Mouse (Mus musculus): Measurements from ENCODE around the gene Sptlc2. TPM values are rescaled to one million over a fixed set of nuclear protein-coding genes. Genes with fewer than 3 reads are reported as not detected.
"Not testable (repeated sequence)": the region's sequence is repeated elsewhere in the genome, so short reads cannot be mapped to it uniquely, and the experiment has no call there.

Sptlc2 gene
- polyA plus RNA-seq, 1 experiment, result 31.0 TPM

- DNase-seq (ENCODE audit: low read depth), result no peak
- TF ChIP-seq POLR2A (IDR thresholded peaks at IDR 0.05; ENCODE audit: borderline replicate concordance, extremely low read depth, insufficient read depth, insufficient read length, poor library complexity, severe bottlenecking) (no peak), CTCF (IDR thresholded peaks at IDR 0.05; ENCODE audit: borderline replicate concordance, extremely low read depth, insufficient read depth, insufficient read length) (no peak)
These were observed 94.2 kb downstream of the Sptlc2 start for GRCm38 (mm10) chr12:87293934-87294333.

- TF ChIP-seq POLR2A (IDR thresholded peaks at IDR 0.05; ENCODE audit: borderline replicate concordance, extremely low read depth, insufficient read depth, insufficient read length, poor library complexity, severe bottlenecking) (no peak), CTCF (IDR thresholded peaks at IDR 0.05; ENCODE audit: borderline replicate concordance, extremely low read depth, insufficient read depth, insufficient read length) (no peak)
- no peak for DNase-seq (ENCODE audit: low read depth)
These were observed 99.1 kb downstream of the Sptlc2 start for GRCm38 (mm10) chr12:87289100-87289499.

- no peak for DNase-seq (ENCODE audit: low read depth)
- TF ChIP-seq POLR2A (IDR thresholded peaks at IDR 0.05; ENCODE audit: borderline replicate concordance, extremely low read depth, insufficient read depth, insufficient read length, poor library complexity, severe bottlenecking), result no peak
- no peak for TF ChIP-seq CTCF (IDR thresholded peaks at IDR 0.05; ENCODE audit: borderline replicate concordance, extremely low read depth, insufficient read depth, insufficient read length)
These were observed 103.4 kb downstream of the Sptlc2 start for GRCm38 (mm10) chr12:87284726-87285125.

- TF ChIP-seq POLR2A (IDR thresholded peaks at IDR 0.05; ENCODE audit: borderline replicate concordance, extremely low read depth, insufficient read depth, insufficient read length, poor library complexity, severe bottlenecking), result no peak
- no peak for TF ChIP-seq CTCF (IDR thresholded peaks at IDR 0.05; ENCODE audit: borderline replicate concordance, extremely low read depth, insufficient read depth, insufficient read length)
- no peak for DNase-seq (ENCODE audit: low read depth)
These were observed 103.9 kb downstream of the Sptlc2 start for GRCm38 (mm10) chr12:87284268-87284667.

GRCm38 (mm10) chr12:87283706-87284105 lies 104.4 kb downstream of the Sptlc2 start:
- DNase-seq (ENCODE audit: low read depth), result no peak
- TF ChIP-seq POLR2A (IDR thresholded peaks at IDR 0.05; ENCODE audit: borderline replicate concordance, extremely low read depth, insufficient read depth, insufficient read length, poor library complexity, severe bottlenecking), result no peak
- TF ChIP-seq CTCF (IDR thresholded peaks at IDR 0.05; ENCODE audit: borderline replicate concordance, extremely low read depth, insufficient read depth, insufficient read length), result no peak

- TF ChIP-seq POLR2A (IDR thresholded peaks at IDR 0.05; ENCODE audit: borderline replicate concordance, extremely low read depth, insufficient read depth, insufficient read length, poor library complexity, severe bottlenecking) (no peak), CTCF (IDR thresholded peaks at IDR 0.05; ENCODE audit: borderline replicate concordance, extremely low read depth, insufficient read depth, insufficient read length) (no peak)
- DNase-seq (ENCODE audit: low read depth), result no peak
These were observed 105.4 kb downstream of the Sptlc2 start for GRCm38 (mm10) chr12:87282743-87283142.

GRCm38 (mm10) chr12:87281766-87282165 lies 106.4 kb downstream of the Sptlc2 start:
- TF ChIP-seq CTCF (IDR thresholded peaks at IDR 0.05; ENCODE audit: borderline replicate concordance, extremely low read depth, insufficient read depth, insufficient read length) (no peak), POLR2A (IDR thresholded peaks at IDR 0.05; ENCODE audit: borderline replicate concordance, extremely low read depth, insufficient read depth, insufficient read length, poor library complexity, severe bottlenecking) (no peak)
- no peak for DNase-seq (ENCODE audit: low read depth)

- TF ChIP-seq POLR2A (IDR thresholded peaks at IDR 0.05; ENCODE audit: borderline replicate concordance, extremely low read depth, insufficient read depth, insufficient read length, poor library complexity, severe bottlenecking), result no peak
- no peak for TF ChIP-seq CTCF (IDR thresholded peaks at IDR 0.05; ENCODE audit: borderline replicate concordance, extremely low read depth, insufficient read depth, insufficient read length)
- DNase-seq (ENCODE audit: low read depth), result peak; percentile 12
These were observed 108.3 kb downstream of the Sptlc2 start for GRCm38 (mm10) chr12:87279879-87280278.

GRCm38 (mm10) chr12:87279350-87279749 lies 108.8 kb downstream of the Sptlc2 start:
- DNase-seq (ENCODE audit: low read depth), result no peak
- TF ChIP-seq POLR2A (IDR thresholded peaks at IDR 0.05; ENCODE audit: borderline replicate concordance, extremely low read depth, insufficient read depth, insufficient read length, poor library complexity, severe bottlenecking), result no peak
- TF ChIP-seq CTCF (IDR thresholded peaks at IDR 0.05; ENCODE audit: borderline replicate concordance, extremely low read depth, insufficient read depth, insufficient read length), result no peak

GRCm38 (mm10) chr12:87278118-87278730 lies 109.9 kb downstream of the Sptlc2 start:
- TF ChIP-seq POLR2A (IDR thresholded peaks at IDR 0.05; ENCODE audit: borderline replicate concordance, extremely low read depth, insufficient read depth, insufficient read length, poor library complexity, severe bottlenecking), result no peak
- TF ChIP-seq CTCF (IDR thresholded peaks at IDR 0.05; ENCODE audit: borderline replicate concordance, extremely low read depth, insufficient read depth, insufficient read length), result no peak
- DNase-seq (ENCODE audit: low read depth), result peak; percentile 29

- DNase-seq (ENCODE audit: low read depth), result not testable (repeated sequence)
These were observed 110.9 kb downstream of the Sptlc2 start for GRCm38 (mm10) chr12:87277251-87277650.

Data from brain, embryonic 14.5 days (tissue).